Mouse (Mus musculus): ENCODE data around the gene Slc22a21. TPM values are rescaled to one million over a fixed set of nuclear protein-coding genes. Genes with fewer than 3 reads are reported as not detected.
"Not testable (repeated sequence)": the region's sequence is repeated elsewhere in the genome, so short reads cannot be mapped to it uniquely, and the experiment has no call there.

Gene Slc22a21
- polyA plus RNA-seq (2017; shearing (Covaris generic)) = under 1 TPM in 1 of 2 experiments, not detected in 1; 0.55 TPM

GRCm38 (mm10) chr11:53979788-53980621 is at the start of gene Slc22a21:
TSS of gene Slc22a21 (minus strand) at chr11:53980332.
- peak; percentile 68 for ATAC-seq

GRCm38 (mm10) chr11:54028997-54029396 is 48.9 kb upstream of the Slc22a21 start:
- ATAC-seq = no peak

- ATAC-seq = no peak
Measured at GRCm38 (mm10) chr11:54028044-54028951, 48.2 kb upstream of the Slc22a21 start, which contains the start of gene Slc22a4. TSS of gene Slc22a4 (minus strand) at chr11:54028090.

- no peak for ATAC-seq
Measured at GRCm38 (mm10) chr11:54027131-54028043, 47.3 kb upstream of the Slc22a21 start.

- ATAC-seq = no peak
Measured at GRCm38 (mm10) chr11:54026491-54027041, 46.4 kb upstream of the Slc22a21 start.

- ATAC-seq = no peak
Measured at GRCm38 (mm10) chr11:54021396-54022093, 41.4 kb upstream of the Slc22a21 start.

GRCm38 (mm10) chr11:54018893-54019732 is 39.0 kb upstream of the Slc22a21 start:
- no peak for ATAC-seq

- no peak for ATAC-seq
Measured at GRCm38 (mm10) chr11:54017596-54017995, 37.5 kb upstream of the Slc22a21 start.

GRCm38 (mm10) chr11:54016051-54016450 is 35.9 kb upstream of the Slc22a21 start:
- ATAC-seq = no peak

- no peak for ATAC-seq
Measured at GRCm38 (mm10) chr11:54012961-54013360, 32.8 kb upstream of the Slc22a21 start.

- ATAC-seq = no peak
Measured at GRCm38 (mm10) chr11:54011255-54011654, 31.1 kb upstream of the Slc22a21 start.

- no peak for ATAC-seq
Measured at GRCm38 (mm10) chr11:54008416-54008920, 28.3 kb upstream of the Slc22a21 start.

GRCm38 (mm10) chr11:54007717-54008116 is 27.6 kb upstream of the Slc22a21 start:
- no peak for ATAC-seq

GRCm38 (mm10) chr11:54006901-54007300 is 26.8 kb upstream of the Slc22a21 start:
- ATAC-seq = no peak

GRCm38 (mm10) chr11:54006362-54006761 is 26.2 kb upstream of the Slc22a21 start:
- not testable (repeated sequence) for ATAC-seq

GRCm38 (mm10) chr11:54004734-54005133 is 24.6 kb upstream of the Slc22a21 start:
- ATAC-seq = no peak

GRCm38 (mm10) chr11:54004221-54004620 is 24.1 kb upstream of the Slc22a21 start:
- no peak for ATAC-seq

GRCm38 (mm10) chr11:54002761-54003717 is 22.9 kb upstream of the Slc22a21 start:
- not testable (repeated sequence) for ATAC-seq

Data from CD4-positive, CD25-positive, alpha-beta regulatory T cell, adult 4 months (primary cell).